Mouse (Mus musculus) MEL (cell line): ENCODE results near the gene Card10. TPM values are rescaled to one million over a fixed set of nuclear protein-coding genes. Genes with fewer than 3 reads are reported as not detected.

Experiments
- DNase-seq: peaks from one replicate; pipeline ENCODE4 v3.0.0; 2011; ENCODE audit warnings: low read depth, low spot score
- H3K27ac ChIP-seq: 2 replicates; pipeline ENCODE4 v1.5.1; 2012; ENCODE audit warnings: low read depth, mild to moderate bottlenecking, control low read depth, low read length, moderate library complexity; ENCODE audit not compliant: control insufficient read depth
- H3K27me3 ChIP-seq, 2 experiments: fragments of 150-350 bp in 1 of 2; sonication (generic) in 1 of 2; 2 replicates each; pipeline ENCODE4 v1.6.1; 2012; ENCODE audit warnings: low read length in 2 of 2, mild to moderate bottlenecking in 2 of 2, improper control_type of control experiment in 1 of 2, moderate library complexity in 1 of 2; ENCODE audit not compliant: insufficient read depth in 2 of 2, control insufficient read depth in 1 of 2
- H3K36me3 ChIP-seq, 2 experiments: 2 replicates each; pipeline ENCODE4 v1.6.1; 2012 to 2014; ENCODE audit warnings: low read length in 2 of 2, improper control_type of control experiment in 1 of 2, inconsistent platforms in 1 of 2, mild to moderate bottlenecking in 1 of 2; ENCODE audit not compliant: insufficient read depth in 2 of 2, control insufficient read depth in 1 of 2
- H3K4me1 ChIP-seq, 2 experiments: fragments of 150-350 bp in 1 of 2; sonication (generic) in 1 of 2; 2 replicates each; pipeline ENCODE4 v1.6.1; 2012; ENCODE audit warnings: low read length in 2 of 2, improper control_type of control experiment in 1 of 2, mild to moderate bottlenecking in 1 of 2; ENCODE audit not compliant: insufficient read depth in 2 of 2, control insufficient read depth in 1 of 2
- H3K4me3 ChIP-seq, 2 experiments: fragments of 150-350 bp in 1 of 2; sonication (generic) in 1 of 2; 2 replicates each; pipeline ENCODE4 v1.5.1; 2012; ENCODE audit warnings: low read depth in 2 of 2, low read length in 2 of 2, mild to moderate bottlenecking in 2 of 2, moderate library complexity in 2 of 2, control low read depth in 1 of 2, improper control_type of control experiment in 1 of 2; ENCODE audit not compliant: control insufficient read depth in 1 of 2, insufficient read depth in 1 of 2
- H3K79me2 ChIP-seq: 2 replicates; pipeline ENCODE4 v1.6.1; 2012; ENCODE audit warnings: mild to moderate bottlenecking, low read length, moderate library complexity; ENCODE audit not compliant: control insufficient read depth, poor library complexity, insufficient read depth
- H3K9ac ChIP-seq: 2 replicates; pipeline ENCODE4 v1.6.1; 2012; ENCODE audit warnings: low read depth, mild to moderate bottlenecking, control low read depth, low read length, moderate library complexity; ENCODE audit not compliant: control insufficient read depth, poor library complexity, severe bottlenecking
- H3K9me3 ChIP-seq: fragments of 150-350 bp; sonication (generic); replicated peaks from 2 replicates; pipeline ENCODE4 v1.6.1; 2012; ENCODE audit warnings: mild to moderate bottlenecking, low read length, improper control_type of control experiment, moderate library complexity; ENCODE audit not compliant: insufficient read depth
- BHLHE40 ChIP-seq: IDR thresholded peaks from 2 replicates; pipeline ENCODE4 v1.6.1; 2012; ENCODE audit warnings: low read depth, mild to moderate bottlenecking, inconsistent platforms, low read length, improper control_type of control experiment, borderline replicate concordance
- CTCF ChIP-seq, 3 experiments: IDR thresholded peaks in 2 of 3; conservative IDR thresholded peaks in 1 of 3; 2 replicates each; pipeline ENCODE4 v1.5.1; 2011 to 2012; ENCODE audit warnings: low read length in 3 of 3, low read depth in 2 of 3, mild to moderate bottlenecking in 2 of 3, improper control_type of control experiment in 1 of 3, inconsistent platforms in 1 of 3, mixed read lengths in 1 of 3, moderate library complexity in 1 of 3; ENCODE audit not compliant: control insufficient read depth in 1 of 3, insufficient read depth in 1 of 3, poor library complexity in 1 of 3, severe bottlenecking in 1 of 3
- ELF1 ChIP-seq: IDR thresholded peaks from 2 replicates; pipeline ENCODE4 v1.6.1; 2014; ENCODE audit warnings: low read depth, mild to moderate bottlenecking, inconsistent platforms, low read length, improper control_type of control experiment, moderate library complexity
- HCFC1 ChIP-seq: IDR thresholded peaks from 2 replicates; pipeline ENCODE4 v1.6.1; 2012; ENCODE audit warnings: low read depth, mild to moderate bottlenecking, inconsistent platforms, low read length, improper control_type of control experiment, moderate library complexity
- JUND ChIP-seq: IDR thresholded peaks from 2 replicates; pipeline ENCODE4 v1.6.1; 2011; ENCODE audit warnings: low read depth, mild to moderate bottlenecking, improper control_type of control experiment, low read length
- MAZ ChIP-seq: IDR thresholded peaks from 2 replicates; pipeline ENCODE4 v1.6.1; 2012; ENCODE audit warnings: low read depth, mild to moderate bottlenecking, inconsistent platforms, low read length, improper control_type of control experiment
- MYB ChIP-seq: IDR thresholded peaks from 2 replicates; pipeline ENCODE4 v1.6.1; 2011; ENCODE audit warnings: mild to moderate bottlenecking, low read depth, low read length, improper control_type of control experiment
- MYC ChIP-seq: IDR thresholded peaks from 2 replicates; pipeline ENCODE4 v1.6.1; 2011; ENCODE audit warnings: low read depth, mild to moderate bottlenecking, low read length, improper control_type of control experiment, moderate library complexity
- POLR2AphosphoS5 ChIP-seq: IDR thresholded peaks from 2 replicates; pipeline ENCODE4 v1.6.1; 2012; ENCODE audit warnings: low read depth, borderline replicate concordance, mild to moderate bottlenecking, inconsistent platforms, low read length, moderate library complexity, mixed read lengths
- RAD21 ChIP-seq: IDR thresholded peaks from 2 replicates; pipeline ENCODE4 v1.6.1; 2011; ENCODE audit warnings: mild to moderate bottlenecking, low read depth, low read length, improper control_type of control experiment
- RCOR1 ChIP-seq: IDR thresholded peaks from 2 replicates; pipeline ENCODE4 v1.6.1; 2012; ENCODE audit warnings: low read depth, mild to moderate bottlenecking, inconsistent platforms, low read length, improper control_type of control experiment
- SIN3A ChIP-seq: IDR thresholded peaks from 2 replicates; pipeline ENCODE4 v1.6.1; 2012; ENCODE audit warnings: low read length, improper control_type of control experiment, inconsistent platforms
- TAL1 ChIP-seq: IDR thresholded peaks from 2 replicates; pipeline ENCODE4 v1.6.1; 2012; ENCODE audit warnings: mild to moderate bottlenecking, inconsistent platforms, low read length, moderate library complexity, mixed read lengths
- UBTF ChIP-seq: IDR thresholded peaks from 2 replicates; pipeline ENCODE4 v1.6.1; 2012; ENCODE audit warnings: low read depth, mild to moderate bottlenecking, inconsistent platforms, low read length, improper control_type of control experiment, moderate library complexity, borderline replicate concordance; ENCODE audit not compliant: insufficient read depth
- ZNF384 ChIP-seq: IDR thresholded peaks from 2 replicates; pipeline ENCODE4 v1.6.1; 2012; ENCODE audit warnings: low read depth, mild to moderate bottlenecking, inconsistent platforms, low read length, improper control_type of control experiment
- polyA plus RNA-seq, 2 experiments: library from polyadenylated mRNA; stranded (reverse) in 1 of 2; unstranded in 1 of 2; fragments of >175 nt in 1 of 2; fragments of >200 nt in 1 of 2; gene quantifications; 2 replicates each; pipeline versions ENCODE4 v1.2.1 to v1.2.4; 2012; ENCODE audit warnings: low replicate concordance in 2 of 2, low read depth in 1 of 2; ENCODE audit not compliant: insufficient read length in 2 of 2, insufficient read depth in 1 of 2, missing spikeins in 1 of 2
- total RNA-seq: library from RNA; depleted of rRNA; stranded (reverse); fragments of 300-350 nt; gene quantifications from 2 replicates; pipeline ENCODE4 v1.2.3, GENCODE M21; 2012

Card10 gene
- total and polyA plus RNA-seq, 3 experiments = not detected

DNA sequence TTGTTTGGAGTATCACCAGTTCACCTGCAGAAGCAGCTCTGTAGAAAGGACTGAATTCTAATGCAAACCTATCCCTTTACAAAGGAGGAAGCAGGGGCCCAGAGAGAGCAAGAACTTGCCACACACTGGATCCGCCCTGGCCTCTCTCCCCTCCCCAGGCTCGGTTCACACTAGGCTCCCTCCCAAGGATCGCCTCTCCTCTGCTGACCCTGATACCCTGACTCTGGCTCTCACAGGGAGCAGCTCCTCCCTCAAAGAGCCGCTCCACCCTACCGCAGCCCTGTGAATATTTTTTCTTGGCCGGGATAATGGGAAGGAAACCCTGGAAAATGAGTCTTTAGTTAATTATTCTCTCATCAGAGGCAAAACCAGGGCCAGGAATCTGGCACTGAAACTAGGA is 1.5 kb upstream of the Card10 start:
- Histone ChIP-seq H3K27me3 (peaks cover 0 to 3% of the 10 kb centered on the region in 2 experiments; a peak in 2 of 4 replicates), H3K79me2 (no peaks in the 10 kb centered on the region), H3K9me3 (no peaks in the 10 kb centered on the region), H3K27ac (no peak overlapping the region), H3K4me3 (no peak overlapping the region), H3K4me1 (no peaks in the 10 kb centered on the region), H3K9ac (no peak overlapping the region), H3K36me3 (no peaks in the 10 kb centered on the region)
- no peak for TF ChIP-seq MYC
- no peak for TF ChIP-seq CTCF (IDR thresholded peaks at IDR 0.05 in 2 of 3, conservative IDR thresholded peaks at IDR 0.05 in 1 of 3; ENCODE audit: control insufficient read depth in 1 of 3, insufficient read depth in 1 of 3, low read depth in 2 of 3, low read length in 3 of 3, poor library complexity in 1 of 3, severe bottlenecking in 1 of 3)
- TF ChIP-seq ELF1 = no peak
- TF ChIP-seq UBTF = no peak
- DNase-seq = no peak

DNA sequence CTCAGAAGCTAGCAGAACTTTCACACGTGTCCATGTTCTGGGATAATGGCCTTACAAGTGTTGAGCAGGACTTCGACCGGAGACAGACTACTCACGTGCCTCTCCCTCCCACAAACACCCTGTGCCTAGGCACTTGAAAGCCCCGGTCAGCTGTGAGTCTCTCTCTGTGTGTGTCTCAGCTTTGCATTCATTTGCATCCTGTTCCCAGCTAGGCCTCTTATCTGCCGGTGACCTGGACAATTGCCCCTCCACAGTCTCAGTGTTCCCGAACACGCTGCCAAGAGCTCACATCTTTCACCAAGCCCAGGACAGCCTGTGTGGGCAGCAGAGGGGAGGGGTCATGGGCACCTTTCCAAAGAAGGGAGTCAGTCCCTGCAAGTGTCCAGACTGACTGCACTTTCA is 658 bp upstream of the Card10 start:
- no peak overlapping the region for H3K4me3 ChIP-seq
- H3K79me2 ChIP-seq = no peaks in the 10 kb centered on the region
- no peak for DNase-seq
- H3K36me3 ChIP-seq = no peaks in the 10 kb centered on the region
- H3K9me3 ChIP-seq = no peaks in the 10 kb centered on the region
- no peaks in the 10 kb centered on the region for H3K4me1 ChIP-seq
- TF ChIP-seq ZNF384 (no peak), TAL1 (no peak), JUND (no peak), MAZ (no peak), BHLHE40 (no peak), POLR2AphosphoS5 (no peak), RCOR1 (no peak), HCFC1 (no peak)
- TF ChIP-seq, all 39 proteins: peak for 0
- Histone ChIP-seq H3K27ac (no peak overlapping the region), H3K27me3 (peaks cover 0 to 3% of the 10 kb centered on the region in 2 experiments; a peak in 2 of 4 replicates), H3K9ac (no peak overlapping the region)

DNA sequence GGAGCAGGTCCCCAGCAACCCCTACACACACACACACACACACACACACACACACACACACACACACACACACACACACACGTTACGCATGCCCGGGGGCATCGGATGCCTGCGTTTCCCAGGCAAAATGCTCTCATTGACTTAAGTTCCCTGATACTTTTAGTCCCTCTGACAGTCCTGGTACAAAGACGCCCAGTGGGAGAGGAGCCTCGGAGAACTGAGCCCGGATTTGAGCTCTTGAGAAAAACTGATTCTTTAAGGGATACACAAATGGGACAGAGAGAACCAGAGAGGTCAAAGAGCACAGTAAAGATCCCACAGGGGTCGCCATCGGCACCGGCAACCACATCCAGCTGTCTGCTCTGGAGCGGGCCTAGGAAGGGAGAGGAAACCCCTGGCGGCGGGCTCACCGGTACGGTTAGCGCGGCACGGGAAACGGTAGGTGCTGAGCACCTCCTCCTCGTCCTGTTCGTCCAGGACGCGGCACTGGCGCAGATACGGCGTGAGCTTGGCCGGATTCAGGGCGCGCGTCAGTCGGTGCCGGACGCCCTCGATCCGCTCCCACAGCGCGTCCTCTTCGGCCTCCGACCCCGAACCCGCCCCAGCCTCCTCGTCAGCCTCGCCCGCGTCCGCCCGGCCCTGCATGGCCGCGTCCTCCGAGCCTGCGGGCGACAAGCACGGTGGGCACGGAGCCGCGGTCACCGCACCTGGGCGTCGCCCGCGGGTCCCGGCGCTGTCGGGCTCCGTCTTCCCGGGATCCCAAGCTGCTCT is 686 bp downstream of the Card10 start:
- Histone ChIP-seq H3K4me1 (no peaks in the 10 kb centered on the region), H3K27ac (no peak overlapping the region), H3K36me3 (no peaks in the 10 kb centered on the region), H3K4me3 (no peak overlapping the region), H3K79me2 (no peaks in the 10 kb centered on the region), H3K27me3 (no peaks in the 10 kb centered on the region), H3K9ac (no peak overlapping the region), H3K9me3 (no peaks in the 10 kb centered on the region)
- DNase-seq = no peak
- TF ChIP-seq ZNF384 = no peak
- no peak for TF ChIP-seq MAZ
- TF ChIP-seq MYB = no peak
- TF ChIP-seq SIN3A = no peak
- TF ChIP-seq RAD21 = no peak
- TF ChIP-seq, all 39 proteins: peak for 0
